Comparison of ENCODE assay signal across 8 mouse cellular contexts in genomic region chr17:43801077-43801476, GRCm38 (mm10). TPM values are rescaled to one million over a fixed set of nuclear protein-coding genes. Genes with fewer than 3 reads are reported as not detected.
A peak's percentile ranks its signal among the peaks of the same experiment; 100 is the strongest.
DNase-seq lines count a peak whose midpoint lies in the region; ATAC-seq and TF ChIP-seq lines count a peak whose summit lies in the region.

Gene Rcan2 (plus strand): TSS chr17:43801351.

- H3K9ac ChIP-seq in embryonic facial prominence, embryonic 14.5 days (ENCODE audit: low read depth, low read length), result peak within 1 kb of the TSS; percentile 69
- peak within 1 kb of the TSS; percentile 56 for H3K9ac ChIP-seq in limb, embryonic 14.5 days (ENCODE audit: low read depth, low read length, severe bottlenecking)
- peak within 1 kb of the TSS; percentile 88 for H3K9ac ChIP-seq in midbrain, embryonic 14.5 days (replicated peaks; ENCODE audit: low read length)
- H3K9ac ChIP-seq in stomach, embryonic 14.5 days (replicated peaks; ENCODE audit: low read depth, low read length), result peak within 1 kb of the TSS; percentile 38; the same call in 1 of the 2 replicates

- peak within 1 kb of the TSS; percentile 57 for H3K4me3 ChIP-seq in embryonic facial prominence, embryonic 14.5 days (ENCODE audit: low read depth, low read length)
- H3K4me3 ChIP-seq in heart, embryonic 10.5 days, result peak within 1 kb of the TSS; percentile 85
- peak within 1 kb of the TSS; percentile 53 for H3K4me3 ChIP-seq in limb, embryonic 14.5 days (replicated peaks; ENCODE audit: low read length)
- H3K4me3 ChIP-seq in midbrain, embryonic 14.5 days (replicated peaks; ENCODE audit: low read depth, low read length), result peak within 1 kb of the TSS; percentile 65
- H3K4me3 ChIP-seq in stomach, embryonic 14.5 days (ENCODE audit: low read depth, low read length), result peak within 1 kb of the TSS; percentile 66

- peak; percentile 81 for ATAC-seq in embryonic facial prominence, embryonic 14.5 days (ENCODE audit: low read depth)
- ATAC-seq in limb, embryonic 14.5 days (ENCODE audit: low FRiP score, low read depth), result no peak; the same call in 1 of the 2 replicates
- ATAC-seq in midbrain, embryonic 14.5 days (ENCODE audit: low FRiP score, low TSS enrichment), result peak; percentile 80
- ATAC-seq in stomach, embryonic 14.5 days (ENCODE audit: insufficient number of reproducible peaks, insufficient read depth, low FRiP score, low read depth), result no peak

- WGBS in embryonic facial prominence, embryonic 14.5 days, result under 1% methylated on average over 7 of the region's 7 CpGs
- WGBS in heart, embryonic 10.5 days, result 2% methylated on average over 7 of the region's 7 CpGs
- 4% methylated on average over 7 of the region's 7 CpGs for WGBS in limb, embryonic 14.5 days
- WGBS in midbrain, embryonic 14.5 days, result 3% methylated on average over 7 of the region's 7 CpGs
- 3% methylated on average over 7 of the region's 7 CpGs for WGBS in stomach, embryonic 14.5 days

- H3K4me1 ChIP-seq in embryonic facial prominence, embryonic 14.5 days (ENCODE audit: control insufficient read depth, insufficient read depth, low read length), result peaks cover 6% of the 10 kb centered on the region; the same call in 1 of the 2 replicates
- H3K4me1 ChIP-seq in heart, embryonic 10.5 days, result peaks cover 9% of the 10 kb centered on the region
- no peaks in the 10 kb centered on the region for H3K4me1 ChIP-seq in limb, embryonic 14.5 days (ENCODE audit: control insufficient read depth, insufficient read depth, low read length)
- 0 out of 2 replicates have a peak, but pooled peaks cover 4% of the 10 kb centered on the region for H3K4me1 ChIP-seq in midbrain, embryonic 14.5 days (ENCODE audit: control insufficient read depth, insufficient read depth, low read length)
- H3K4me1 ChIP-seq in stomach, embryonic 14.5 days (ENCODE audit: control insufficient read depth, insufficient read depth, low read length), result no peaks in the 10 kb centered on the region

- no peaks in the 10 kb centered on the region for H3K36me3 ChIP-seq in embryonic facial prominence, embryonic 14.5 days (ENCODE audit: control insufficient read depth, insufficient read depth, low read length)
- no peaks in the 10 kb centered on the region for H3K36me3 ChIP-seq in heart, embryonic 10.5 days
- H3K36me3 ChIP-seq in limb, embryonic 14.5 days (ENCODE audit: control insufficient read depth, insufficient read depth, low read length), result no peaks in the 10 kb centered on the region
- no peaks in the 10 kb centered on the region for H3K36me3 ChIP-seq in midbrain, embryonic 14.5 days (ENCODE audit: control insufficient read depth, insufficient read depth, low read length)
- no peaks in the 10 kb centered on the region for H3K36me3 ChIP-seq in stomach, embryonic 14.5 days (ENCODE audit: control insufficient read depth, insufficient read depth, low read length)

- DNase-seq in layer of hippocampus, adult 11-12 months (ENCODE audit: low spot score), result peak; percentile 56
- DNase-seq in layer of hippocampus, adult 9-10 months (ENCODE audit: low spot score), result no peak
- DNase-seq in embryonic facial prominence, embryonic 14.5 days (ENCODE audit: low spot score), result peak; percentile 61
- DNase-seq in heart, embryonic 10.5 days (ENCODE audit: low spot score), result peak; percentile 87
- peak; percentile 57 for DNase-seq in kidney, adult 9 months
- DNase-seq in limb, embryonic 14.5 days (ENCODE audit: low spot score), result peak; percentile 47
- DNase-seq in midbrain, embryonic 14.5 days, result peak; percentile 84

- no peak within 1 kb of the TSS for H3K27ac ChIP-seq in embryonic facial prominence, embryonic 14.5 days (replicated peaks; ENCODE audit: low read depth, low read length)
- H3K27ac ChIP-seq in heart, embryonic 10.5 days, result peak within 1 kb of the TSS; percentile 91
- no peak within 1 kb of the TSS for H3K27ac ChIP-seq in limb, embryonic 14.5 days (replicated peaks; ENCODE audit: low read depth, low read length)
- peak within 1 kb of the TSS; percentile 70 for H3K27ac ChIP-seq in midbrain, embryonic 14.5 days (replicated peaks; ENCODE audit: low read depth, low read length)
- H3K27ac ChIP-seq in stomach, embryonic 14.5 days (ENCODE audit: low read length), result 0 out of 2 replicates have a peak within 1 kb of the TSS, but pooled peaks have one; percentile 21

- H3K9me3 ChIP-seq in embryonic facial prominence, embryonic 14.5 days (ENCODE audit: control insufficient read depth, low read length), result no peaks in the 10 kb centered on the region
- H3K9me3 ChIP-seq in heart, embryonic 10.5 days, result no peaks in the 10 kb centered on the region
- H3K9me3 ChIP-seq in limb, embryonic 14.5 days (ENCODE audit: control insufficient read depth, low read length), result no peaks in the 10 kb centered on the region
- no peaks in the 10 kb centered on the region for H3K9me3 ChIP-seq in midbrain, embryonic 14.5 days (ENCODE audit: control insufficient read depth, low read length)
- H3K9me3 ChIP-seq in stomach, embryonic 14.5 days (ENCODE audit: control insufficient read depth, low read depth, low read length), result no peaks in the 10 kb centered on the region

- H3K4me2 ChIP-seq in embryonic facial prominence, embryonic 14.5 days (ENCODE audit: low read depth, low read length), result peak within 1 kb of the TSS; percentile 96
- peak within 1 kb of the TSS; percentile 96 for H3K4me2 ChIP-seq in limb, embryonic 14.5 days (replicated peaks; ENCODE audit: low read depth, low read length, severe bottlenecking)
- H3K4me2 ChIP-seq in midbrain, embryonic 14.5 days (ENCODE audit: low read length), result peak within 1 kb of the TSS; percentile 85
- peak within 1 kb of the TSS; percentile 92 for H3K4me2 ChIP-seq in stomach, embryonic 14.5 days (replicated peaks; ENCODE audit: low read depth, low read length)

- peaks cover 19% of the 10 kb centered on the region for H3K27me3 ChIP-seq in embryonic facial prominence, embryonic 14.5 days (replicated peaks; ENCODE audit: control insufficient read depth, insufficient read depth, low read length)
- peaks cover 23% of the 10 kb centered on the region; the same call in 1 of the 2 replicates for H3K27me3 ChIP-seq in heart, embryonic 10.5 days (ENCODE audit: insufficient read depth, poor library complexity, severe bottlenecking)
- peaks cover 28% of the 10 kb centered on the region for H3K27me3 ChIP-seq in limb, embryonic 14.5 days (ENCODE audit: control insufficient read depth, insufficient read depth, low read length)
- no peaks in the 10 kb centered on the region for H3K27me3 ChIP-seq in midbrain, embryonic 14.5 days (ENCODE audit: control insufficient read depth, insufficient read depth, low read length)
- no peaks in the 10 kb centered on the region for H3K27me3 ChIP-seq in stomach, embryonic 14.5 days (ENCODE audit: control insufficient read depth, insufficient read depth, low read length)

- TF ChIP-seq POLR2A in limb, embryonic 14.5 days (IDR thresholded peaks at IDR 0.05; ENCODE audit: borderline replicate concordance, extremely low read depth, insufficient read depth, insufficient read length), result no peak

RNA-seq across cellular contexts. Expression of gene Rcan2, which starts in this region (rescaled TPM):
- 6.3 and 8.4 TPM in 2 replicates for polyA plus RNA-seq in embryonic facial prominence, embryonic 14.5 days (2014; fragmentation: Nextera tagmentation; extraction: Ambion mirVana)
- 14.5 and 28.9 TPM in 2 replicates for polyA plus RNA-seq in heart, embryonic 10.5 days (2016; fragmentation: Nextera tagmentation; extraction: Ambion mirVana)
- polyA plus RNA-seq in limb, embryonic 14.5 days (2012; rRNA removed), result 3.3 and 4.4 TPM in 2 replicates
- 2.5 and 2.6 TPM in 2 replicates for polyA plus RNA-seq in limb, embryonic 14.5 days (2014; fragmentation: Nextera tagmentation; extraction: Ambion mirVana)
- polyA plus RNA-seq in midbrain, embryonic 14.5 days (2014; fragmentation: Nextera tagmentation; extraction: Ambion mirVana), result 68.5 and 79.4 TPM in 2 replicates
- polyA plus RNA-seq in stomach, embryonic 14.5 days (2014; fragmentation: Nextera tagmentation; extraction: Ambion mirVana), result 10.1 and 11.0 TPM in 2 replicates

Comparison
In these comparisons a context has a peak if more than half of its experiments do, and no peak if none do; other contexts are left out.
1. ATAC-seq: peak in embryonic facial prominence, embryonic 14.5 days (single experiment) and midbrain, embryonic 14.5 days (single experiment); none in limb, embryonic 14.5 days (single experiment) and stomach, embryonic 14.5 days (single experiment).
2. H3K27ac ChIP-seq: peak in heart, embryonic 10.5 days (single experiment), midbrain, embryonic 14.5 days (single experiment) and stomach, embryonic 14.5 days (single experiment); none in embryonic facial prominence, embryonic 14.5 days (single experiment) and limb, embryonic 14.5 days (single experiment).
3. H3K9ac ChIP-seq: peak in every context shown above with its lines; median percentile 88 in midbrain, embryonic 14.5 days; 69 in embryonic facial prominence, embryonic 14.5 days; 56 in limb, embryonic 14.5 days; 38 in stomach, embryonic 14.5 days.
4. Peak in every context shown above with its lines, with median percentiles within 50 percentile points of each other: H3K4me2 ChIP-seq and H3K4me3 ChIP-seq.